Mouse (Mus musculus): ENCODE measurements around the gene Mest. TPM values are rescaled to one million over a fixed set of nuclear protein-coding genes. Genes with fewer than 3 reads are reported as not detected.

Mest gene
- total RNA-seq, 2 experiments from 2014 or later: 94.5 to 106 TPM

- peak; percentile 73 to 76 for DNase-seq (ENCODE audit: low spot score in 2 of 2)
Measured at GRCm38 (mm10) chr6:30737548-30738463, 14.5 kb downstream of the Mest start.

GRCm38 (mm10) chr6:30738464-30739006 lies 15.2 kb downstream of the Mest start:
- DNase-seq (ENCODE audit: low spot score in 2 of 2): no peak

- peak in 1 of 2 experiments; percentile 39 for DNase-seq (ENCODE audit: low spot score in 2 of 2)
Measured at GRCm38 (mm10) chr6:30739177-30739747, 15.9 kb downstream of the Mest start.

- DNase-seq (ENCODE audit: low spot score in 2 of 2): no peak
Measured at GRCm38 (mm10) chr6:30744846-30745245, 21.5 kb downstream of the Mest start.

- DNase-seq (ENCODE audit: low spot score in 2 of 2): no peak
Measured at GRCm38 (mm10) chr6:30745591-30745990, 22.2 kb downstream of the Mest start.

GRCm38 (mm10) chr6:30747631-30748357 lies 24.4 kb downstream of the Mest start:
- DNase-seq (ENCODE audit: low spot score in 2 of 2): no peak

- no peak for DNase-seq (ENCODE audit: low spot score in 2 of 2)
Measured at GRCm38 (mm10) chr6:30748358-30748910, 25.1 kb downstream of the Mest start.

- DNase-seq (ENCODE audit: low spot score in 2 of 2): no peak
Measured at GRCm38 (mm10) chr6:30749042-30749689, 25.8 kb downstream of the Mest start.

- no peak for DNase-seq (ENCODE audit: low spot score in 2 of 2)
Measured at GRCm38 (mm10) chr6:30749892-30750291, 26.5 kb downstream of the Mest start.

- DNase-seq (ENCODE audit: low spot score in 2 of 2): no peak
Measured at GRCm38 (mm10) chr6:30750482-30750881, 27.1 kb downstream of the Mest start.

GRCm38 (mm10) chr6:30751209-30751608 lies 27.9 kb downstream of the Mest start:
- no peak for DNase-seq (ENCODE audit: low spot score in 2 of 2)

Small RNA genes within 50 kb of the gene (microRNA-seq; reads per million reads assigned to microRNA genes)
- gene Mir335: 3,175 to 3,503 reads per million in 2 experiments

Other genes starting within 250 kb of the Mest start
- gene Tmem209, start 213.8 kb upstream of the Mest start, total RNA-seq (2021): 10 to 100 TPM; 21.7 to 24.8 TPM
- under 1 TPM; 0.52 to 0.74 TPM for gene Ssmem1, start 213.7 kb upstream of the Mest start, total RNA-seq (2021)
- 1 to 10 TPM; 1.9 to 2.0 TPM for gene Cpa2, start 182.0 kb upstream of the Mest start, total RNA-seq (2021)
- gene Cpa4, start 155.2 kb upstream of the Mest start, total RNA-seq (2021): under 1 TPM; 0.19 to 0.21 TPM
- not detected for gene Cpa5, start 112.5 kb upstream of the Mest start, total RNA-seq (2021)
- not detected for gene Cpa1, start 84.3 kb upstream of the Mest start, total RNA-seq (2021)
- gene Cep41, start 29.8 kb upstream of the Mest start, total RNA-seq (2021): 1 to 10 TPM; 6.4 to 7.0 TPM
- gene Copg2, start 173.2 kb downstream of the Mest start, total RNA-seq (2021): 10 to 100 TPM; 73.9 to 81.6 TPM
- not detected for gene Tsga13, start 192.0 kb downstream of the Mest start, total RNA-seq (2021)
- gene Klf14, start 235.5 kb downstream of the Mest start, total RNA-seq (2021): under 1 TPM; 0.56 to 0.77 TPM